Mouse (Mus musculus): Measurements from ENCODE around the gene Ddr1. TPM values are rescaled to one million over a fixed set of nuclear protein-coding genes. Genes with fewer than 3 reads are reported as not detected.

Ddr1 gene
- total and polyA plus RNA-seq, 2 experiments from 2014 or later, result 49.3 to 100 TPM

GRCm38 (mm10) chr17:35741589-35742226 is 37.3 kb upstream of the Ddr1 start:
- Histone ChIP-seq H3K27me3 (ENCODE audit: insufficient read depth, low read length) (peaks cover 4% of the 10 kb centered on the region; the same call in 1 of the 2 replicates), H3K36me3 (ENCODE audit: insufficient read depth, low read length) (no peaks in the 10 kb centered on the region), H3K9me3 (ENCODE audit: low read length) (no peaks in the 10 kb centered on the region), H3K4me1 (ENCODE audit: insufficient read depth, low read length) (no peaks in the 10 kb centered on the region), H3K4me2 (ENCODE audit: low read depth, low read length, poor library complexity, severe bottlenecking) (no peak overlapping the region), H3K4me3 (ENCODE audit: low read depth, low read length) (no peak overlapping the region), H3K9ac (replicated peaks; ENCODE audit: low read length, poor library complexity, severe bottlenecking) (no peak overlapping the region), H3K27ac (ENCODE audit: low read depth, low read length) (no peak overlapping the region)
- ATAC-seq (ENCODE audit: low FRiP score) (no peak), DNase-seq (ENCODE audit: low spot score) (no peak)
- no peak for TF ChIP-seq CTCF (IDR thresholded peaks at IDR 0.05)
- WGBS, result 83% methylated on average over 9 of the region's 9 CpGs

DNA sequence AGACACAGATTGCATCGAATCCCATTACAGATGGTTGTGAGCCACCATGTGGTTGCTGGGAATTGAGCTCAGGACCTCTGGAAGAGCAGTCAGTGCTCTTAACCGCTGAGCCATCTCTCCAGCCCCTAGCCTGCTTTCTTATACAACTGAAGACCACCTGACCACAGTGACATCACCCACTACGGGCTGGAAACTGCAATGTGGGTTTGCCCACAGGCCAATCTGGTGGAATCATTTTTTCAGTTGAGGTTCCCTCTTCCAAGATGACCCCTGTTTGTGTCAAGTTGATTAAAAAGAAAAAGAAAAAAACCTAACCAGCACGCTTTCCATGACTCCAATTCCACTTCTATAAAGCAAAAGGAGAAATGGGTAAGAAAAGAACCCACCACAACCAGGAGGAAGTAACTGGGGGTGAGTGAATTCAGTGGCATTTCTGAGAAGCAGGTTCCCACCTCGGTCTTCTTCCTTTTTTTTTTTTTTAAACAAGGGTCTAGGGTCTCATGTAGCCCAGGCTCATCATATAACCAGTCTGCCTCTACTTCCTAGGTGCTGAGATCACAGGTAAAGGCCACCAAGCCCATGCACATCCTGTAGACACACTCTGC is 36.0 kb upstream of the Ddr1 start:
- peaks cover 4% of the 10 kb centered on the region; the same call in 1 of the 2 replicates for H3K27me3 ChIP-seq (ENCODE audit: insufficient read depth, low read length)
- DNase-seq (ENCODE audit: low spot score) (no peak), ATAC-seq (ENCODE audit: low FRiP score) (no peak)
- no peaks in the 10 kb centered on the region for H3K36me3 ChIP-seq (ENCODE audit: insufficient read depth, low read length)
- no peaks in the 10 kb centered on the region for H3K9me3 ChIP-seq (ENCODE audit: low read length)
- H3K4me1 ChIP-seq (ENCODE audit: insufficient read depth, low read length), result no peaks in the 10 kb centered on the region
- no peak overlapping the region for H3K4me3 ChIP-seq (ENCODE audit: low read depth, low read length)
- no peak overlapping the region for H3K9ac ChIP-seq (replicated peaks; ENCODE audit: low read length, poor library complexity, severe bottlenecking)
- 75% methylated on average over 5 of the region's 5 CpGs for WGBS
- no peak overlapping the region for H3K27ac ChIP-seq (ENCODE audit: low read depth, low read length)
- H3K4me2 ChIP-seq (ENCODE audit: low read depth, low read length, poor library complexity, severe bottlenecking), result no peak overlapping the region
- no peak for TF ChIP-seq CTCF (IDR thresholded peaks at IDR 0.05)

DNA sequence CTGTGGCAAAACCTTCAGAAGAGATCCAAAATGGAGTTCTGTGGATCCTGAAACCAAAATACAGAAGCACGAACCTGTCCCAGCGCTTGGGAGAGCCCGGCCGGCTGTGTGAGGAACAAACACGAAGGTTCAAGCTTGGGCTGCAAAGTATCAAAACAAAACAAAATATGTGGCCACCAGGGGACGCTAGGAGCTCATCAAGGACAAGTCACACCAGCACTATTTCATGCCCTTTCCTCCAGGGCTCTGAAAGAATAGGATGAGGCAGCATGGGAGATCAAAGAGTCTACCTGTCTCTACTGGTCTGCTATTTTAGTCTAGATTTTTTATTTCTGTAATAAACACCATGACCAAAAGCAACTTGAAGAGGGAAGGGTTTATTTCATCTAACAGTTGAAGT is 35.3 kb upstream of the Ddr1 start:
- H3K4me3 ChIP-seq (ENCODE audit: low read depth, low read length), result no peak overlapping the region
- DNase-seq (ENCODE audit: low spot score), result peak; percentile 90
- peaks cover 4% of the 10 kb centered on the region; the same call in 1 of the 2 replicates for H3K27me3 ChIP-seq (ENCODE audit: insufficient read depth, low read length)
- no peak overlapping the region for H3K27ac ChIP-seq (ENCODE audit: low read depth, low read length)
- H3K36me3 ChIP-seq (ENCODE audit: insufficient read depth, low read length), result no peaks in the 10 kb centered on the region
- no peak overlapping the region for H3K9ac ChIP-seq (replicated peaks; ENCODE audit: low read length, poor library complexity, severe bottlenecking)
- no peak for ATAC-seq (ENCODE audit: low FRiP score)
- no peaks in the 10 kb centered on the region for H3K4me1 ChIP-seq (ENCODE audit: insufficient read depth, low read length)
- no peaks in the 10 kb centered on the region for H3K9me3 ChIP-seq (ENCODE audit: low read length)
- 16% methylated on average over 6 of the region's 6 CpGs for WGBS
- peak; percentile 86 for TF ChIP-seq CTCF (IDR thresholded peaks at IDR 0.05)
- H3K4me2 ChIP-seq (ENCODE audit: low read depth, low read length, poor library complexity, severe bottlenecking), result no peak overlapping the region

DNA sequence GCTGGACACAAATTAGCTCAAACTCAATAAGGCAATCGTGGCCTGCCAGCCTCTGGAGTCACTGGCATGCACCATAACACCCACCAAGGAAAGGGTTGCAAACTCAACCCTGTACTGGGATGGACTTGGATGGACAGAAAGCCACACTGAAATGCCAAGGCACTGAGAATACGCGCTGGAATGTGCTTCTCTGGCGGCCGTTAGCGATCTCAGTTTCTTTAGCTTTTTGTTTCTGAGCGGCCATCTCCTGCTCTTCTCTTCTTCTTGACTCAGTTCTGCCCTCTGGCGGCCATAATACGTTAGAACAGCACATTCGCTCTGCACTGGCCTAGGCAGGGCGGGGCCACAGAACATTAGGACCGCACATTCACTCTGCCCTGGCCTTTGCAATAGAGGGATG is 33.3 kb upstream of the Ddr1 start:
- no peak overlapping the region for H3K27ac ChIP-seq (ENCODE audit: low read depth, low read length)
- no peaks in the 10 kb centered on the region for H3K36me3 ChIP-seq (ENCODE audit: insufficient read depth, low read length)
- 9% methylated on average over 12 of the region's 12 CpGs for WGBS
- peaks cover 4% of the 10 kb centered on the region; the same call in 1 of the 2 replicates for H3K27me3 ChIP-seq (ENCODE audit: insufficient read depth, low read length)
- no peak overlapping the region for H3K9ac ChIP-seq (replicated peaks; ENCODE audit: low read length, poor library complexity, severe bottlenecking)
- H3K4me1 ChIP-seq (ENCODE audit: insufficient read depth, low read length), result no peaks in the 10 kb centered on the region
- ATAC-seq (ENCODE audit: low FRiP score), result no peak
- peak; percentile 88 for TF ChIP-seq CTCF (IDR thresholded peaks at IDR 0.05)
- no peak overlapping the region for H3K4me3 ChIP-seq (ENCODE audit: low read depth, low read length)
- no peaks in the 10 kb centered on the region for H3K9me3 ChIP-seq (ENCODE audit: low read length)
- no peak overlapping the region for H3K4me2 ChIP-seq (ENCODE audit: low read depth, low read length, poor library complexity, severe bottlenecking)
- peak; percentile 84 for DNase-seq (ENCODE audit: low spot score)

GRCm38 (mm10) chr17:35736280-35736960 is 32.0 kb upstream of the Ddr1 start:
- H3K36me3 ChIP-seq (ENCODE audit: insufficient read depth, low read length), result no peaks in the 10 kb centered on the region
- peaks cover 4% of the 10 kb centered on the region; the same call in 1 of the 2 replicates for H3K27me3 ChIP-seq (ENCODE audit: insufficient read depth, low read length)
- no peak overlapping the region for H3K4me2 ChIP-seq (ENCODE audit: low read depth, low read length, poor library complexity, severe bottlenecking)
- no peak overlapping the region for H3K9ac ChIP-seq (replicated peaks; ENCODE audit: low read length, poor library complexity, severe bottlenecking)
- 38% methylated on average over 12 of the region's 12 CpGs for WGBS
- H3K9me3 ChIP-seq (ENCODE audit: low read length), result no peaks in the 10 kb centered on the region
- peak; percentile 76 for TF ChIP-seq CTCF (IDR thresholded peaks at IDR 0.05)
- no peaks in the 10 kb centered on the region for H3K4me1 ChIP-seq (ENCODE audit: insufficient read depth, low read length)
- H3K4me3 ChIP-seq (ENCODE audit: low read depth, low read length), result no peak overlapping the region
- DNase-seq (ENCODE audit: low spot score), result peak; percentile 66
- H3K27ac ChIP-seq (ENCODE audit: low read depth, low read length), result no peak overlapping the region
- 0 out of 2 replicates have a peak, but pooled peaks have one; percentile 3 for ATAC-seq (ENCODE audit: low FRiP score)

GRCm38 (mm10) chr17:35734478-35734877 is 30.1 kb upstream of the Ddr1 start:
- Histone ChIP-seq H3K27me3 (ENCODE audit: insufficient read depth, low read length) (peaks cover 4% of the 10 kb centered on the region; the same call in 1 of the 2 replicates), H3K9ac (replicated peaks; ENCODE audit: low read length, poor library complexity, severe bottlenecking) (no peak overlapping the region), H3K27ac (ENCODE audit: low read depth, low read length) (no peak overlapping the region), H3K4me3 (ENCODE audit: low read depth, low read length) (no peak overlapping the region), H3K36me3 (ENCODE audit: insufficient read depth, low read length) (no peaks in the 10 kb centered on the region), H3K4me1 (ENCODE audit: insufficient read depth, low read length) (no peaks in the 10 kb centered on the region), H3K9me3 (ENCODE audit: low read length) (no peaks in the 10 kb centered on the region), H3K4me2 (ENCODE audit: low read depth, low read length, poor library complexity, severe bottlenecking) (no peak overlapping the region)
- no peak for TF ChIP-seq CTCF (IDR thresholded peaks at IDR 0.05)
- ATAC-seq (ENCODE audit: low FRiP score), result no peak
- 87% methylated on average over 2 of the region's 2 CpGs for WGBS
- no peak for DNase-seq (ENCODE audit: low spot score)
